Mouse (Mus musculus) liver, embryonic 12.5 days (tissue): ENCODE results near the gene Nln. TPM values are rescaled to one million over a fixed set of nuclear protein-coding genes. Genes with fewer than 3 reads are reported as not detected.
A peak's percentile ranks its signal among the peaks of the same experiment; 100 is the strongest.

Source experiments
- ATAC-seq: fragments of 200-750 bp; cut with Nextera tagmentation; 2 replicates; pipeline ENCODE4 v1.8.0; 2017; ENCODE audit warnings: moderate number of reproducible peaks, mild to moderate bottlenecking, moderate library complexity
- H3K27ac ChIP-seq: fragments of 300-500 bp; sonication (generic); 2 replicates; pipeline ENCODE4 v1.5.1; 2016; ENCODE audit warnings: mild to moderate bottlenecking
- H3K27me3 ChIP-seq: fragments of 300-500 bp; sonication (generic); replicated peaks from 2 replicates; pipeline ENCODE4 v1.6.1; 2016; ENCODE audit warnings: mild to moderate bottlenecking, moderate library complexity
- H3K36me3 ChIP-seq: fragments of 300-500 bp; sonication (generic); 2 replicates; pipeline ENCODE4 v1.6.1; 2016; ENCODE audit warnings: mild to moderate bottlenecking, moderate library complexity
- H3K4me1 ChIP-seq: fragments of 300-500 bp; sonication (generic); 2 replicates; pipeline ENCODE4 v1.6.1; 2016
- H3K4me2 ChIP-seq: fragments of 300-500 bp; sonication (generic); 2 replicates; pipeline ENCODE4 v1.6.1; 2016; ENCODE audit warnings: mild to moderate bottlenecking, moderate library complexity
- H3K4me3 ChIP-seq: fragments of 300-500 bp; sonication (generic); 2 replicates; pipeline ENCODE4 v1.5.1; 2016; ENCODE audit warnings: mild to moderate bottlenecking, moderate library complexity
- H3K9ac ChIP-seq: fragments of 300-500 bp; sonication (generic); 2 replicates; pipeline ENCODE4 v1.6.1; 2016; ENCODE audit warnings: mild to moderate bottlenecking, moderate library complexity
- H3K9me3 ChIP-seq: fragments of 300-500 bp; sonication (generic); replicated peaks from 2 replicates; pipeline ENCODE4 v1.6.1; 2016; ENCODE audit warnings: mild to moderate bottlenecking, moderate library complexity
- WGBS: fragments of 180-500 bp; shearing (Covaris S2); methylation state at CpG from one replicate; pipeline ENCODE4 v1.1.7; 2016; ENCODE audit not compliant: insufficient replicate concordance; 5-methylcytosine and 5-hydroxymethylcytosine counted together
- polyA plus RNA-seq: library from polyadenylated mRNA; unstranded; fragments of >200 nt; fragmentation: Nextera tagmentation; extraction: Ambion mirVana; gene quantifications from 2 replicates; pipeline ENCODE4 v1.2.1, GENCODE M21; 2016

Gene Nln
- polyA plus RNA-seq, 1 experiment from 2014 or later: 13.1 TPM

DNA sequence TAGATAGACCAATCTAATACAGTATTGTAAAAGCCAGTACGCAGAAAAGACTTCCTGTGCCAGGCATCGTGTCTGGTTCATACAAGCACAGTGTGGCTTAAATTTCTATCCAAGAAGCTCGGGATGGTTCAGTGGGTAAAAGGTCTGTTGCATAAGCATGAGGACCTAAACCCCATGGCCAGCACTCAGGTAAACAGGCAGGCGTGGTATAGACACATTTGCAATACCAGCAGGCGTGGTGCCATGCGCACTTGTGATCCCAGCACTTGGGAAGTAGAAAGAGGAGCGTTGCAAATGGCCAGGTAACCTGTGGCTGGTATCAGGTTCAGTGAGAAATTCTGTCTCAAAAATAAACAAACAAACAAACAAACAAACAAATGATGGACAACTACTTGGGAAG, 70.5 kb downstream of the Nln start:
- ATAC-seq: no peak
- no peaks in the 10 kb centered on the region for H3K9me3 ChIP-seq
- H3K36me3 ChIP-seq: no peaks in the 10 kb centered on the region
- peaks cover 59% of the 10 kb centered on the region for H3K4me1 ChIP-seq
- no peak overlapping the region for H3K9ac ChIP-seq
- H3K27ac ChIP-seq: no peak overlapping the region
- WGBS: 85% methylated on average over 7 of the region's 7 CpGs
- H3K4me3 ChIP-seq: no peak overlapping the region
- no peaks in the 10 kb centered on the region for H3K27me3 ChIP-seq
- no peak overlapping the region for H3K4me2 ChIP-seq

GRCm38 (mm10) chr13:104038358-104038757, 71.1 kb downstream of the Nln start:
- no peak for ATAC-seq
- H3K36me3 ChIP-seq: no peaks in the 10 kb centered on the region
- 67% methylated on average over 7 of the region's 7 CpGs for WGBS
- no peak overlapping the region for H3K4me2 ChIP-seq
- H3K27ac ChIP-seq: 0 out of 2 replicates have a peak overlapping the region, but pooled peaks have one; percentile 28
- H3K4me3 ChIP-seq: no peak overlapping the region
- H3K9ac ChIP-seq: no peak overlapping the region
- no peaks in the 10 kb centered on the region for H3K27me3 ChIP-seq
- H3K4me1 ChIP-seq: peaks cover 59% of the 10 kb centered on the region
- no peaks in the 10 kb centered on the region for H3K9me3 ChIP-seq

GRCm38 (mm10) chr13:104037531-104038290, 71.7 kb downstream of the Nln start:
- Histone ChIP-seq H3K36me3 (no peaks in the 10 kb centered on the region), H3K27me3 (no peaks in the 10 kb centered on the region), H3K9me3 (no peaks in the 10 kb centered on the region), H3K27ac (peak overlapping the region; percentile 50; the same call in 1 of the 2 replicates), H3K4me2 (no peak overlapping the region), H3K9ac (no peak overlapping the region), H3K4me3 (no peak overlapping the region), H3K4me1 (peaks cover 63% of the 10 kb centered on the region)
- ATAC-seq: peak; percentile 58
- 59% methylated on average over 9 of the region's 9 CpGs for WGBS

GRCm38 (mm10) chr13:104036494-104037290, 72.7 kb downstream of the Nln start:
- peak; percentile 66 for ATAC-seq
- WGBS: 69% methylated on average over 23 of the region's 23 CpGs
- Histone ChIP-seq H3K4me1 (peaks cover 69% of the 10 kb centered on the region), H3K9ac (no peak overlapping the region), H3K4me2 (0 out of 2 replicates have a peak overlapping the region, but pooled peaks have one; percentile 5), H3K36me3 (no peaks in the 10 kb centered on the region), H3K9me3 (no peaks in the 10 kb centered on the region), H3K4me3 (no peak overlapping the region), H3K27ac (peak overlapping the region; percentile 50), H3K27me3 (no peaks in the 10 kb centered on the region)

GRCm38 (mm10) chr13:104035651-104036050, 73.8 kb downstream of the Nln start:
- Histone ChIP-seq H3K9ac (no peak overlapping the region), H3K36me3 (no peaks in the 10 kb centered on the region; the same call in 1 of the 2 replicates), H3K4me1 (peaks cover 59% of the 10 kb centered on the region), H3K9me3 (no peaks in the 10 kb centered on the region), H3K27ac (no peak overlapping the region), H3K4me2 (no peak overlapping the region), H3K4me3 (no peak overlapping the region), H3K27me3 (no peaks in the 10 kb centered on the region)
- WGBS: 70% methylated on average over 2 of the region's 2 CpGs
- no peak for ATAC-seq

- Histone ChIP-seq H3K27me3 (no peaks in the 10 kb centered on the region), H3K36me3 (no peaks in the 10 kb centered on the region; the same call in 1 of the 2 replicates), H3K4me2 (no peak overlapping the region), H3K9me3 (no peaks in the 10 kb centered on the region), H3K27ac (no peak overlapping the region), H3K4me1 (peaks cover 56% of the 10 kb centered on the region), H3K4me3 (no peak overlapping the region), H3K9ac (no peak overlapping the region)
- no peak for ATAC-seq
- 71% methylated on average over 6 of the region's 6 CpGs for WGBS
These were observed 74.6 kb downstream of the Nln start for GRCm38 (mm10) chr13:104034854-104035253.

DNA sequence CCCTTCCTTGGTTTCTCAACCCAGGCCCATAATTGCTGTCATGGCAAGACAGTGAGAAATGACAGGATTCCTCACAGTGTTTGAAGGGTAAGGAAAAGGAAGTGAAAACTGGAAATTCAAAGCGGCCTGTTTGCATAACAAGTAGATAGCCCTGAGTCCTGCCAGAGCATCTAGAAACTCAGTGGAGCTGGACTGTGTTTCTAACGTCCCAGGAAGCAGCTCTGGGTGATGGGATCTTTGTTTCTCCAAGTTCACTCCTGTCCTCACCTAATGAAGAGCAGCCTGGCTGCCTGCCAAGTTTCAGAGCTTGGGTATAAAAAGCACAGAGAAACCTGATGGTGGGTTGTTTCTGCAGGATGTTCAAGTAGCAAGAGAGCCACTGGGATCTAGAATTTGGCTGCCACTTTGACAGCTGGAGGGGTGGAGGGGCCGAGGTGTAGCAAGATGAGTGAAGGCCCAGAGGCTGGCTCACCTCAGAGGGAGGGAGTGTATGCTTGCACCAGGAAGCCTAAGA, 76.7 kb downstream of the Nln start:
- Histone ChIP-seq H3K4me2 (no peak overlapping the region), H3K4me3 (no peak overlapping the region), H3K36me3 (no peaks in the 10 kb centered on the region; the same call in 1 of the 2 replicates), H3K9me3 (no peaks in the 10 kb centered on the region), H3K27me3 (no peaks in the 10 kb centered on the region), H3K9ac (no peak overlapping the region), H3K27ac (0 out of 2 replicates have a peak overlapping the region, but pooled peaks have one; percentile 29), H3K4me1 (peaks cover 48% of the 10 kb centered on the region)
- no peak for ATAC-seq
- 45% methylated on average over 3 of the region's 3 CpGs for WGBS

- H3K27me3 ChIP-seq: no peaks in the 10 kb centered on the region
- H3K4me2 ChIP-seq: no peak overlapping the region
- no peak overlapping the region for H3K27ac ChIP-seq
- H3K4me3 ChIP-seq: no peak overlapping the region
- H3K9ac ChIP-seq: no peak overlapping the region
- WGBS: 80% methylated on average over 12 of the region's 12 CpGs
- no peak; the same call in 1 of the 2 replicates for ATAC-seq
- H3K36me3 ChIP-seq: no peaks in the 10 kb centered on the region; the same call in 1 of the 2 replicates
- H3K4me1 ChIP-seq: peaks cover 41% of the 10 kb centered on the region
- H3K9me3 ChIP-seq: no peaks in the 10 kb centered on the region
These were observed 77.5 kb downstream of the Nln start for GRCm38 (mm10) chr13:104031821-104032331.

DNA sequence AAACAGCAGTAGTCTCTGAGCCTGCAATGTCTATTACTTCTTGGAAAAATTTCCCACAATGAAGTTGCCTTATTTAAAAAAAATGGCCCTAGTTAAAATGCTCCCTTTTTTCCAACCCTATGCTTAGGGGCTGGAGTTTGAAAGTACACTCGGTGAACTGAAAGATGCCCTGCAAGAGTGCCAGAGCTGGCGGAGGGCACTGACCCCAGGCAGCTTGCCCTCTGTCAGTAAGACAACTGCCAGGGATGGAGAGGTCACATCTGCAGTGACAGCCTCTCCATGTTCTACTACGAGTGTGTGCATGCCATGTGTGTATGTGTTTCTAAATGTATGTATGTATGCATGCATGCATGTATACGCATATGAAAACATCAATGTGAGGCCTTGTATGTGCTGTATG, 78.5 kb downstream of the Nln start:
- no peak for ATAC-seq
- WGBS: 83% methylated on average over 4 of the region's 4 CpGs

GRCm38 (mm10) chr13:104029511-104029910, 79.9 kb downstream of the Nln start:
- Histone ChIP-seq H3K4me2 (peak overlapping the region; percentile 21; the same call in 1 of the 2 replicates), H3K9ac (no peak overlapping the region)
- peak; percentile 74 for ATAC-seq

More for the DNA sequence above, 78.5 kb downstream of the Nln start:
- Histone ChIP-seq H3K4me2 (no peak overlapping the region), H3K36me3 (no peaks in the 10 kb centered on the region; the same call in 1 of the 2 replicates), H3K9ac (no peak overlapping the region), H3K27me3 (no peaks in the 10 kb centered on the region), H3K4me1 (peaks cover 38% of the 10 kb centered on the region), H3K4me3 (no peak overlapping the region), H3K27ac (no peak overlapping the region), H3K9me3 (no peaks in the 10 kb centered on the region)

DNA sequence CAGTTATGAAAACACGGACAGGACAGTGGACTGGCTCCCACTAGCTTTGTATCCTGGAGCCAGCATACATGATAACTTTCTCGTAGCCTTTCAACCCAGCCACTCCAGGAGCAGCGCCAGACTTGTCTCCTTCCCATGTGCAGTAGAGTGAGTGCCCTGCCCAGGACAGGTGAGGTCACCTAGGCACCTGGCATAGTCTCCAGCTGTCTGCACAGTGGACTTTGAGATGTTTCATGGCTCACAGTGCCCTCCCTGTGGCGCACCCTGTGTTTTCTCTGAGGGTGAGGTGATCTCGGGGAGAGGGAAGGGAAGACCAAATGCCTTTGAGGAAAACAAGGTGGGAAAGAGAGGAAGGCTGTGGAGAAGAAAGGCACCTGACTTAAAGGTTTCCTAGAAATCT, 80.3 kb downstream of the Nln start:
- 65% methylated on average over 5 of the region's 5 CpGs for WGBS
- no peak overlapping the region for H3K9ac ChIP-seq
- no peak overlapping the region for H3K27ac ChIP-seq
- no peaks in the 10 kb centered on the region; the same call in 1 of the 2 replicates for H3K36me3 ChIP-seq
- H3K4me2 ChIP-seq: peak overlapping the region; percentile 21; the same call in 1 of the 2 replicates
- H3K27me3 ChIP-seq: no peaks in the 10 kb centered on the region
- no peaks in the 10 kb centered on the region for H3K9me3 ChIP-seq
- H3K4me3 ChIP-seq: no peak overlapping the region
- ATAC-seq: no peak
- H3K4me1 ChIP-seq: peaks cover 38% of the 10 kb centered on the region

More at GRCm38 (mm10) chr13:104029511-104029910, 79.9 kb downstream of the Nln start:
- Histone ChIP-seq H3K36me3 (no peaks in the 10 kb centered on the region; the same call in 1 of the 2 replicates), H3K4me1 (peaks cover 42% of the 10 kb centered on the region), H3K4me3 (no peak overlapping the region), H3K27me3 (no peaks in the 10 kb centered on the region), H3K9me3 (no peaks in the 10 kb centered on the region), H3K27ac (no peak overlapping the region)
